Mouse (Mus musculus): ENCODE results near the gene Olfr20. TPM values are rescaled to one million over a fixed set of nuclear protein-coding genes. Genes with fewer than 3 reads are reported as not detected.

The Olfr20 gene
- not detected for polyA plus RNA-seq (2017; shearing (Covaris generic))

GRCm38 (mm10) chr11:73350483-73350882 is at the start of gene Olfr20:
TSS of gene Olfr20 (plus strand) at chr11:73350783.

GRCm38 (mm10) chr11:73329442-73329841 is 21.1 kb upstream of the Olfr20 start, which contains the start of the genes Aspa, Gm49340 and Spata22:
TSS of gene Aspa (minus strand) at chr11:73329596.
TSS of gene Gm49340 (plus strand) at chr11:73329741.
TSS of gene Spata22 (plus strand) at chr11:73329741.

GRCm38 (mm10) chr11:73370946-73371345 is 20.4 kb downstream of the Olfr20 start, which contains the start of gene Olfr376:
TSS of gene Olfr376 (plus strand) at chr11:73371246.

GRCm38 (mm10) chr11:73399514-73399913 is 48.9 kb downstream of the Olfr20 start, which contains the start of gene Olfr1:
TSS of gene Olfr1 (minus strand) at chr11:73399614.

Other genes starting within 250 kb of the Olfr20 start
- gene Haspin, start 212.5 kb upstream of the Olfr20 start, polyA plus RNA-seq (2017; shearing (Covaris generic)), result 5.8 TPM
- gene P2rx5, start 190.4 kb upstream of the Olfr20 start, polyA plus RNA-seq (2017; shearing (Covaris generic)), result not detected
- gene Emc6, start 173.7 kb upstream of the Olfr20 start, polyA plus RNA-seq (2017; shearing (Covaris generic)), result 38.2 TPM
- 33.1 TPM for gene Tax1bp3, start 173.7 kb upstream of the Olfr20 start, polyA plus RNA-seq (2017; shearing (Covaris generic))
- gene Ctns, start 151.7 kb upstream of the Olfr20 start, polyA plus RNA-seq (2017; shearing (Covaris generic)), result 17.8 TPM
- gene Shpk, start 151.3 kb upstream of the Olfr20 start, polyA plus RNA-seq (2017; shearing (Covaris generic)), result 11.7 TPM
- gene Trpv1, start 116.5 kb upstream of the Olfr20 start, polyA plus RNA-seq (2017; shearing (Covaris generic)), result not detected
- gene Trpv3, start 83.4 kb upstream of the Olfr20 start, polyA plus RNA-seq (2017; shearing (Covaris generic)), result not detected
- gene Aspa, start 21.2 kb upstream of the Olfr20 start, polyA plus RNA-seq (2017; shearing (Covaris generic)), result not detected
- gene Gm49340, start 21.0 kb upstream of the Olfr20 start, polyA plus RNA-seq (2017; shearing (Covaris generic)), result not detected
- gene Spata22, start 21.0 kb upstream of the Olfr20 start, polyA plus RNA-seq (2017; shearing (Covaris generic)), result not detected
- 0.29 TPM for gene Olfr376, start 20.5 kb downstream of the Olfr20 start, polyA plus RNA-seq (2017; shearing (Covaris generic))
- not detected for gene Olfr1, start 48.8 kb downstream of the Olfr20 start, polyA plus RNA-seq (2017; shearing (Covaris generic))
- gene Olfr378, start 77.7 kb downstream of the Olfr20 start, polyA plus RNA-seq (2017; shearing (Covaris generic)), result not detected
- not detected for gene Olfr380, start 106.7 kb downstream of the Olfr20 start, polyA plus RNA-seq (2017; shearing (Covaris generic))
- gene Olfr381, start 140.8 kb downstream of the Olfr20 start, polyA plus RNA-seq (2017; shearing (Covaris generic)), result not detected
- not detected for gene Olfr382, start 166.4 kb downstream of the Olfr20 start, polyA plus RNA-seq (2017; shearing (Covaris generic))
- gene Olfr385, start 242.2 kb downstream of the Olfr20 start, polyA plus RNA-seq (2017; shearing (Covaris generic)), result not detected
- gene Olfr384, start 247.8 kb downstream of the Olfr20 start, polyA plus RNA-seq (2017; shearing (Covaris generic)), result not detected